Mouse (Mus musculus) Patski (cell line): ENCODE results near the gene Armh2. TPM values are rescaled to one million over a fixed set of nuclear protein-coding genes. Genes with fewer than 3 reads are reported as not detected.

ENCODE experiments used
- ATAC-seq: fragments of 100-300 bp; one replicate; pipeline ENCODE4 v1.8.0; 2021
- CTCF ChIA-PET: fragments of 350-600 bp; sonication (Branson Sonifier 250); formaldehyde crosslinking; loops from one replicate; lab custom pipeline; 2022; ENCODE audit warnings: inconsistent platforms; lab: Charles Lee
- POLR2A ChIA-PET: fragments of 350-600 bp; sonication (Branson Sonifier 250); formaldehyde crosslinking; loops from one replicate; lab custom pipeline; 2022; ENCODE audit warnings: antibody characterized with exemption, inconsistent platforms; lab: Charles Lee
- DNase-seq: peaks from one replicate; pipeline ENCODE4 v3.0.0-alpha.2; 2011; ENCODE audit warnings: low read depth, low spot score
- H3K27me3 ChIP-seq: fragments of 371-371 bp; one replicate; pipeline ENCODE4 v1.5.1; 2021
- CTCF ChIP-seq: fragments of 100-300 bp; IDR thresholded peaks from one replicate; pipeline ENCODE4 v1.5.1; 2021
- in situ Hi-C: fragments of 300-500 bp; cut with MboI; formaldehyde crosslinking; loops from 3 replicates; pipeline ENCODE4 v1.11.1; 2018; ENCODE audit warnings: low pct_unique_long_range_greater_than_20kb, mixed read lengths
- polyA plus RNA-seq: library from polyadenylated mRNA; unstranded; gene quantifications from one replicate; pipeline ENCODE4 v1.2.3, GENCODE M21; 2021

The Armh2 gene
- polyA plus RNA-seq, 1 experiment from 2014 or later: not detected

GRCm38 (mm10) chr13:24776146-24776844, 35.3 kb downstream of the Armh2 start:
- TF ChIP-seq CTCF: peak; percentile 87
- DNase-seq (no peak), ATAC-seq (no peak)
- in situ Hi-C loops: loop anchor here (5.0 kb wide), 3 partner anchors 64 to 294 kb away; no protein-coding TSS in a partner anchor
- CTCF ChIA-PET: interaction anchor here (0.8 to 1.7 kb wide), 11 partner anchors 8 to 290 kb away, joined by 3 to 7 read pairs (median 4); no protein-coding TSS in a partner anchor
- POLR2A ChIA-PET: no interaction called here
- no peaks in the 10 kb centered on the region for H3K27me3 ChIP-seq

- no peak for ATAC-seq
Observed at GRCm38 (mm10) chr13:24778026-24778425, 37.0 kb downstream of the Armh2 start.

GRCm38 (mm10) chr13:24778706-24779380, 37.8 kb downstream of the Armh2 start:
- no peaks in the 10 kb centered on the region for H3K27me3 ChIP-seq
- DNase-seq (no peak), ATAC-seq (no peak)
- in situ Hi-C loops: loop anchor here (5.0 kb wide), 3 partner anchors 67 to 297 kb away; no protein-coding TSS in a partner anchor
- no peak for TF ChIP-seq CTCF
- POLR2A ChIA-PET: interaction anchor here (0.6 kb wide), 1 partner anchor 22 kb away, joined by 3 read pairs; no protein-coding TSS in a partner anchor
- CTCF ChIA-PET: interaction anchor here (1.3 kb wide), 1 partner anchor 11 kb away, joined by 6 read pairs; no protein-coding TSS in a partner anchor

More at GRCm38 (mm10) chr13:24778026-24778425, 37.0 kb downstream of the Armh2 start:
- no peak for TF ChIP-seq CTCF
- H3K27me3 ChIP-seq: no peaks in the 10 kb centered on the region
- ChIA-PET POLR2A (no interaction called here), CTCF (interaction anchor here (1.5 kb wide), 1 partner anchor 143 kb away, joined by 3 read pairs; no protein-coding TSS in a partner anchor)
- in situ Hi-C loops: loop anchor here (5.0 kb wide), 3 partner anchors 66 to 296 kb away; no protein-coding TSS in a partner anchor
- no peak for DNase-seq

- TF ChIP-seq CTCF: no peak
- no peak for DNase-seq
- CTCF ChIA-PET: no interaction called here
Observed at GRCm38 (mm10) chr13:24781916-24782315, 40.9 kb downstream of the Armh2 start.

GRCm38 (mm10) chr13:24786014-24786490, 45.0 kb downstream of the Armh2 start:
- ATAC-seq (peak; percentile 76), DNase-seq (no peak)
- CTCF ChIA-PET: interaction anchor here (1.2 kb wide), 1 partner anchor 10 kb away, joined by 4 read pairs; no protein-coding TSS in a partner anchor
- TF ChIP-seq CTCF: no peak
- in situ Hi-C loops: no loop called here
- POLR2A ChIA-PET: no interaction called here
- no peaks in the 10 kb centered on the region for H3K27me3 ChIP-seq

More at GRCm38 (mm10) chr13:24781916-24782315, 40.9 kb downstream of the Armh2 start:
- no peaks in the 10 kb centered on the region for H3K27me3 ChIP-seq
- ATAC-seq: no peak
- POLR2A ChIA-PET: no interaction called here
- in situ Hi-C loops: no loop called here

GRCm38 (mm10) chr13:24787477-24787876, 46.4 kb downstream of the Armh2 start:
- POLR2A ChIA-PET: no interaction called here
- in situ Hi-C loops: no loop called here
- ATAC-seq (no peak), DNase-seq (no peak)
- no peak for TF ChIP-seq CTCF
- H3K27me3 ChIP-seq: no peaks in the 10 kb centered on the region
- CTCF ChIA-PET: no interaction called here

- no peak for ATAC-seq
Observed at GRCm38 (mm10) chr13:24791349-24791748, 50.3 kb downstream of the Armh2 start.

GRCm38 (mm10) chr13:24792411-24793045, 51.5 kb downstream of the Armh2 start:
- TF ChIP-seq CTCF: no peak
- ChIA-PET POLR2A (no interaction called here), CTCF (interaction anchor here (0.7 to 1.8 kb wide), 2 partner anchors 8 to 57 kb away, joined by 3 read pairs; no protein-coding TSS in a partner anchor)
- ATAC-seq (peak; percentile 65), DNase-seq (no peak)
- in situ Hi-C loops: no loop called here
- H3K27me3 ChIP-seq: no peaks in the 10 kb centered on the region

More at GRCm38 (mm10) chr13:24791349-24791748, 50.3 kb downstream of the Armh2 start:
- no peaks in the 10 kb centered on the region for H3K27me3 ChIP-seq
- ChIA-PET POLR2A (no interaction called here), CTCF (interaction anchor here (1.8 kb wide), 1 partner anchor 7 kb away, joined by 3 read pairs; no protein-coding TSS in a partner anchor)
- in situ Hi-C loops: no loop called here
- TF ChIP-seq CTCF: no peak
- DNase-seq: no peak

Other genes starting within 250 kb of the Armh2 start
- 3.5 TPM for gene Ripor2, start 159.0 kb upstream of the Armh2 start, polyA plus RNA-seq
- gene Gmnn, start 20.7 kb downstream of the Armh2 start, polyA plus RNA-seq: 61.1 TPM
- 129 TPM for gene BC005537, start 60.4 kb downstream of the Armh2 start, polyA plus RNA-seq
- 132 TPM for gene Acot13, start 90.3 kb downstream of the Armh2 start, polyA plus RNA-seq
- 33.8 TPM for gene Tdp2, start 90.4 kb downstream of the Armh2 start, polyA plus RNA-seq
- 0.19 TPM for gene D130043K22Rik, start 103.9 kb downstream of the Armh2 start, polyA plus RNA-seq
- gene Aldh5a1, start 196.4 kb downstream of the Armh2 start, polyA plus RNA-seq: 15.6 TPM
- gene Gpld1, start 201.9 kb downstream of the Armh2 start, polyA plus RNA-seq: 0.89 TPM